Mouse (Mus musculus): ENCODE results near the gene Chuk. TPM values are rescaled to one million over a fixed set of nuclear protein-coding genes. Genes with fewer than 3 reads are reported as not detected.

Gene Chuk
- polyA plus RNA-seq, 1 experiment, result 102 TPM

DNA sequence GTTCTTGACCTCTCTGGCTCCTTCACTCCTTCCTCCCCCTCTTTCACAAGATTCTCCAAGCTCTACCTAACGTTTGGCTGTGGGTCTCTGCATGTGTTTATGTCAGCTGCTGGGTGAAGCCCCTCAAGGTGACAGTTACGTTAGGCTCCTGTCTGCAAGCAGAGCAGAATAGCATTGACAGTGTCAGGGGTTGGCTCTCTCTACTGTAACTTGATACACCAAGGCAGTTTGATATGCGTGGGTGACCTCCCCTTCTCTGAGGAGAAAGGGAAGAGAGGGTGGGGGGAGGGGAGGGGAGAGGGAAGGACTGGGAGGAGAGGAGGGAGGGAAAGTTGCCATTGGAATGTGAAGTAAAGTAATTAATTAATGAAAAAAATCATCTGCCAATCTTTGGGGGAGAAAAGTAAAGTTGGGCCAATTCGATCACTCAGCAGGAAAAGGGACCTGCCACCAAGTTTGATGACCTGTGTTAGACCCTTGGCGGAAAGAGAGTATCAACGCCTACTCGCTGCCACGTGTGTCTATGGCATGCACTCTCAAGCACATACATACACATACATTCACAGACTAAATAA, 80.2 kb downstream of the Chuk start:
- TF ChIP-seq CTCF (IDR thresholded peaks at IDR 0.05; ENCODE audit: extremely low read depth, insufficient read depth, low read length) (no peak), POLR2A (IDR thresholded peaks at IDR 0.05; ENCODE audit: extremely low read depth, insufficient read depth, low read length) (no peak)
- no peak overlapping the region for H3K4me3 ChIP-seq (ENCODE audit: insufficient read depth, low read length)

GRCm38 (mm10) chr19:44024921-44025585, 82.2 kb downstream of the Chuk start:
- TF ChIP-seq CTCF (IDR thresholded peaks at IDR 0.05; ENCODE audit: extremely low read depth, insufficient read depth, low read length), result no peak

More for the DNA sequence above, 80.2 kb downstream of the Chuk start:
- no peaks in the 10 kb centered on the region; the same call in 1 of the 2 replicates for H3K4me1 ChIP-seq (ENCODE audit: control insufficient read depth, insufficient read depth, low read length)
- no peak overlapping the region for H3K27ac ChIP-seq (ENCODE audit: insufficient read depth, low read length)

More at GRCm38 (mm10) chr19:44024921-44025585, 82.2 kb downstream of the Chuk start:
- Histone ChIP-seq H3K27ac (ENCODE audit: insufficient read depth, low read length) (no peak overlapping the region), H3K4me3 (ENCODE audit: insufficient read depth, low read length) (no peak overlapping the region), H3K4me1 (ENCODE audit: control insufficient read depth, insufficient read depth, low read length) (no peaks in the 10 kb centered on the region; the same call in 1 of the 2 replicates)

Other genes with a start within 250 kb of the Chuk start
- 11.4 and 11.5 TPM in 2 replicates for gene Dnmbp, start 167.3 kb downstream of the Chuk start, polyA plus RNA-seq (2012; rRNA removed)
- gene Cpn1, start 120.9 kb downstream of the Chuk start, polyA plus RNA-seq (2012; rRNA removed), result 0.06 and 0.31 TPM in 2 replicates
- 0.09 and 0.17 TPM in 2 replicates for gene Cyp2c23, start 78.3 kb downstream of the Chuk start, polyA plus RNA-seq (2012; rRNA removed)
- 17.2 and 18.4 TPM in 2 replicates for gene Erlin1, start 37.7 kb downstream of the Chuk start, polyA plus RNA-seq (2012; rRNA removed)
- 23.7 and 25.2 TPM in 2 replicates for gene Cwf19l1, start 28.4 kb upstream of the Chuk start, polyA plus RNA-seq (2012; rRNA removed)
- gene Bloc1s2, start 39.0 kb upstream of the Chuk start, polyA plus RNA-seq (2012; rRNA removed), result 89.3 and 91.0 TPM in 2 replicates
- 1.1 and 1.5 TPM in 2 replicates for gene Pkd2l1, start 85.0 kb upstream of the Chuk start, polyA plus RNA-seq (2012; rRNA removed)
- 4.9 and 5.6 TPM in 2 replicates for gene Scd3, start 95.8 kb upstream of the Chuk start, polyA plus RNA-seq (2012; rRNA removed)
- gene Scd2, start 186.2 kb upstream of the Chuk start, polyA plus RNA-seq (2012; rRNA removed), result 600 and 717 TPM in 2 replicates
- 0.25 and 0.33 TPM in 2 replicates for gene Scd4, start 225.6 kb upstream of the Chuk start, polyA plus RNA-seq (2012; rRNA removed)